Mouse (Mus musculus) myocyte (in vitro differentiated cells): ENCODE results near the gene Ulk4.

Experiments used
- CEBPB ChIP-seq: IDR thresholded peaks from 2 replicates; pipeline ENCODE4 v1.6.1; 2011; ENCODE audit warnings: mild to moderate bottlenecking, moderate library complexity; ENCODE audit not compliant: poor library complexity, insufficient read depth, severe bottlenecking
- E2F4 ChIP-seq: IDR thresholded peaks from one replicate; pipeline ENCODE4 v1.6.1; 2011; ENCODE audit warnings: mild to moderate bottlenecking, control low read depth, moderate library complexity; ENCODE audit not compliant: insufficient read depth
- MAX ChIP-seq: IDR thresholded peaks from one replicate; pipeline ENCODE4 v1.6.1; 2011; ENCODE audit warnings: low read depth, mild to moderate bottlenecking, control low read depth
- MYOD1 ChIP-seq, 3 experiments: IDR thresholded peaks; one replicate each; pipeline ENCODE4 v1.6.1; 2011; ENCODE audit warnings: control low read depth in 2 of 3, low read depth in 2 of 3, mild to moderate bottlenecking in 2 of 3, moderate library complexity in 1 of 3; ENCODE audit not compliant: insufficient read length in 2 of 3, control insufficient read depth in 1 of 3
- MYOG ChIP-seq, 3 experiments: IDR thresholded peaks; one replicate each; pipeline ENCODE4 v1.6.1; 2011; ENCODE audit warnings: control low read depth in 2 of 3, low read depth in 2 of 3, mild to moderate bottlenecking in 2 of 3; ENCODE audit not compliant: insufficient read length in 2 of 3, control insufficient read depth in 1 of 3, insufficient read depth in 1 of 3
- POLR2A ChIP-seq: IDR thresholded peaks from one replicate; pipeline ENCODE4 v1.6.1; 2011; ENCODE audit warnings: low read depth, mild to moderate bottlenecking, control low read depth, moderate library complexity; ENCODE audit not compliant: insufficient read length
- POLR2AphosphoS2 ChIP-seq: IDR thresholded peaks from one replicate; pipeline ENCODE4 v1.6.1; 2011; ENCODE audit warnings: low read depth, control low read depth; ENCODE audit not compliant: insufficient read length
- REST ChIP-seq: IDR thresholded peaks from one replicate; pipeline ENCODE4 v1.6.1; 2011; ENCODE audit warnings: mild to moderate bottlenecking, control low read depth, moderate library complexity; ENCODE audit not compliant: insufficient read depth, insufficient read length
- SRF ChIP-seq: IDR thresholded peaks from one replicate; pipeline ENCODE4 v1.6.1; 2011; ENCODE audit warnings: low read depth; ENCODE audit not compliant: control insufficient read depth, insufficient read length
- TCF12 ChIP-seq: IDR thresholded peaks from one replicate; pipeline ENCODE4 v1.6.1; 2011; ENCODE audit warnings: mild to moderate bottlenecking, control low read depth; ENCODE audit not compliant: poor library complexity, insufficient read depth, severe bottlenecking
- TCF3 ChIP-seq: IDR thresholded peaks from one replicate; pipeline ENCODE4 v1.6.1; 2011; ENCODE audit warnings: low read depth, control low read depth; ENCODE audit not compliant: insufficient read length
- USF1 ChIP-seq: IDR thresholded peaks from one replicate; pipeline ENCODE4 v1.6.1; 2011; ENCODE audit warnings: low read depth, mild to moderate bottlenecking, control low read depth, moderate library complexity

- TF ChIP-seq MAX (no peak), MYOG (IDR thresholded peaks at IDR 0.05; ENCODE audit: control insufficient read depth in 1 of 3, insufficient read depth in 1 of 3, insufficient read length in 2 of 3, low read depth in 2 of 3) (no peak), MYOD1 (IDR thresholded peaks at IDR 0.05; ENCODE audit: control insufficient read depth in 1 of 3, insufficient read length in 2 of 3, low read depth in 2 of 3) (no peak), POLR2AphosphoS2 (no peak), TCF12 (no peak), POLR2A (no peak), CEBPB (no peak), USF1 (no peak), REST (no peak), E2F4 (no peak), SRF (no peak), TCF3 (no peak)
Measured at GRCm38 (mm10) chr9:121076291-121076690, 200.7 kb downstream of the Ulk4 start.
